Mouse (Mus musculus): ENCODE data around the gene Hs3st5.

- no peak for TF ChIP-seq CTCF (IDR thresholded peaks at IDR 0.05)
- no peak for TF ChIP-seq EP300 (IDR thresholded peaks at IDR 0.05)
Observed at GRCm38 (mm10) chr10:36739375-36739774, 232.8 kb downstream of the Hs3st5 start.

Data from lung, postnatal 0 days (tissue).